Mouse (Mus musculus) regulatory T cell (primary cell): ENCODE results near the gene Nectin2.
"Not testable (repeated sequence)": the region's sequence is repeated elsewhere in the genome, so short reads cannot be mapped to it uniquely, and the experiment has no call there.

Source experiments
- in situ Hi-C: fragments of 300-600 bp; cut with MboI, MseI; formaldehyde crosslinking; loops from one replicate; pipeline ENCODE4 v1.15.1; 2025; ENCODE audit warnings: high pct_unique_total_duplicates

Nectin2 gene

DNA sequence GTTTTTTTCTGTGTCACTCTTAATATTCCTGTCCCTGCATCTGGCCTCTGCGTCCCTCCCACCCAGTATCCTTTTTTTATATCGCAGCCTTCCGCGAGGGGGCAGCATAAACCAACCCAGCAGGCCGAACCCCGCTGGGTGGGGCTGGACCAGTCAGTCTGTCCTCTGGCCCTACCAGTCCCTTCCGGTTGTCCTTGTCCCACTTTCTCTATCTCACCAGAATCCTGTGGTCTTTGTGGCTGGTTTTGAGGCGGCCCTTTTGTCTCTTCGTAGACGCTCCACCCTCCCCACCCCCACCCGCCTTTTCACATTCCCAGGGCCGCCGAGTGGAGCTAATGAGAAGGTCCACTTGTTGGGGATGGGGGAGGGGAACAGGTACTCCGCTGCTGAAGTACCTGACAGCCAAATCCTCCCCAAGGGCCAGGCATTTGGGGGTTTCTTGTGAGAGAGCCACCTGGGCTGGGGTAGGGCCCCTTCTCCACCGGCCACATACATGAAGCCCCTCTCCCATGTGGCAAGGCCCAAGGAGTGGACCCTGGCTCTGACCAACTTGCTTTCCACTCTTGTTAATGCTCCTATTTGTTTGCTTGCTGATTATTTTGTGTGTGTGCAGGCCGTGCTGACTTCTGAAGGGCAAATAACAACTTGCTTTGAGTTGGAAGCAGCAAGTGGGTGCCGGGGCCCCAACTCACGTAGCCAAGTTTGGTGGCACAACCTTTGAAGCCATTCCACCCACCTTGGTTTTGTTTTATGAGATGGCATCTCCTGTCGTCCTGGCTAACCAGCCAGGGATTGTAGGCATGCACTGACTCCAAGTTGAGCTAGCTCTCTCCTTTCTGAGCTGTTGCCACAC is at the start of gene Nectin2:
Nectin2 (minus strand) TSS at position 267 of the 853 bp plus-strand sequence.
- in situ Hi-C loops = no loop called here

DNA sequence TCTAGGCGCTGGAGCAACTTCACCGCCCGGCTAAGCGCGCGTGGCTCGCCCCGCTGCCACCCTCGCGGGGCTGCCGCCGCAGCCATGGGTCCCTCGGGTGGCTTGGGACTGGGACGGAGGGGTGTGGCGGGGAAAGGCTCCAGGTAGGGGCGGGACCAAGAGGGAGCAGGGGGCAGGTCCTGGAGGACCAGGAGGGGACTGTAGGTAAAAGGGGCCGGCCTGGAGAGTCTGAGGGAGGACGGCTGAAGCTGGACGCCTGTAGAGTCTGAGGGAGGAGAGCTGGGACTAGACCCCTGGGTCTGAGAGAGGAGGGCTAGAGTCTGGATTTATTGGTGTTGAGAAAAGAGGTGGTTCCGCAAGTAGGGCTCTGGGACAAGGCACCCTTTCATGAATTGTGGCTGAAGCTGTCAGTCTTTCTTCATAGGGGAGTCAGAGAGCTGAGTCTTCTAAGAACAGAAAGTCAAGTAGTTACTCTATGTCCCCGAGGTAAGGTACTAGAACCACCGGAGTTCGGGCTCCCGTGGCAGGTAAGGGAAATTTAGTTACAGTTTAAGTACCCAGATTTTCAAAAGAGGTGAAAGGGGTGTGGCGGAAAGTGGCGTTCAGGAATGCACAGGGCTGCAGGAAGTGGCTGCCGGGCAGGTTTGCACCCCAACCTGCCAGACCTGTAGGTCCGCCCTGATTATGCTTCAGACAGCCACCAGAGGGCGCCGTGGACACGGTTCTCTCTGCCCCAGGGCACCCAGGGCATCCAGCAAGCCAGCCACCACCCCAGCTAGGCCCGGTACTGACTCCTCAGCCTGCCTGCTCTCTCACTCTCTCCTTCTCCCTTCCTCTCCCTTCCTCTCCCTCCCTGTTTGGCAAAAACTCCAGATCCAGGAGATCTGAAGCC is 46.7 kb upstream of the Nectin2 start, which contains the start of gene Cblc:
Cblc (minus strand) TSS at position 113 of the 892 bp plus-strand sequence.
- in situ Hi-C loops = no loop called here

DNA sequence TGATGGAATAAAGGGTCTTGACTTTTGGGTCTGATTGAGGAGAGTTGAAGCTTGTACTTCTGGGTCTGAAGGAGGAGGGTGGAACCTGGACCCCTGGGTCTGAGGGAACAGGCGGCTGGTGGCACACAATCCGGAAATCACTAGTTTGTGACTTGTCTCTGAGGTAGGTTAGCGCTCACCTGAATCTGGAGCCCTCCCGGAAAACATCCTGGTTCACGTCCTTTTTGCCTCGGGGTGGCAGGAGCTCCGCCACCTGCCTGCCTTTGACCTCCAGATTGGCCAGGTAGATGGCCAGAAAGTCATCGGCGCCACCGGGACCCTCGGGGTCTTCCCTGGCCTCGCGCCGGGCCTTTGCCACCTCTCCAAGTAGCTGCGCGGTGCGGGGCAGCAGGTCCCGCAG is 46.0 kb upstream of the Nectin2 start:
- in situ Hi-C loops = no loop called here

DNA sequence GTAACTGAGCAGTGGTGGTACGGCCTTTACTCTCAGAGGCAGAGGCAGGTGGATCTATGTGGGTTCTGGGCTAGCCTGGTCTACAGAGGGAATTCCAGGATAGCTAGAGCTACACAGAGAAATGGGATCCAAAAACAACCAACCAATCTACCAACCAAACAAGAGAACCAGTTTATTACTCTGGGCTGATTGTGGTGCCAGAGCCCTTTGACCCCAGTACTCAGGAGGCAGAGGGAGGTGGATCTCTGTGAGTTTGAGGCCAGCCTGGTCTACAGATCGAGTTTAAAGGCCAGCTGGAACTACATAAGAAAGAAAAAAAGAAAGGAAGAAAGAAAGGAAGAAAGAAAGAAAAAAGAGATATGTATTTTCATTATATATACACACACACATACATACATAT is 45.0 kb upstream of the Nectin2 start:
- in situ Hi-C loops = no loop called here

DNA sequence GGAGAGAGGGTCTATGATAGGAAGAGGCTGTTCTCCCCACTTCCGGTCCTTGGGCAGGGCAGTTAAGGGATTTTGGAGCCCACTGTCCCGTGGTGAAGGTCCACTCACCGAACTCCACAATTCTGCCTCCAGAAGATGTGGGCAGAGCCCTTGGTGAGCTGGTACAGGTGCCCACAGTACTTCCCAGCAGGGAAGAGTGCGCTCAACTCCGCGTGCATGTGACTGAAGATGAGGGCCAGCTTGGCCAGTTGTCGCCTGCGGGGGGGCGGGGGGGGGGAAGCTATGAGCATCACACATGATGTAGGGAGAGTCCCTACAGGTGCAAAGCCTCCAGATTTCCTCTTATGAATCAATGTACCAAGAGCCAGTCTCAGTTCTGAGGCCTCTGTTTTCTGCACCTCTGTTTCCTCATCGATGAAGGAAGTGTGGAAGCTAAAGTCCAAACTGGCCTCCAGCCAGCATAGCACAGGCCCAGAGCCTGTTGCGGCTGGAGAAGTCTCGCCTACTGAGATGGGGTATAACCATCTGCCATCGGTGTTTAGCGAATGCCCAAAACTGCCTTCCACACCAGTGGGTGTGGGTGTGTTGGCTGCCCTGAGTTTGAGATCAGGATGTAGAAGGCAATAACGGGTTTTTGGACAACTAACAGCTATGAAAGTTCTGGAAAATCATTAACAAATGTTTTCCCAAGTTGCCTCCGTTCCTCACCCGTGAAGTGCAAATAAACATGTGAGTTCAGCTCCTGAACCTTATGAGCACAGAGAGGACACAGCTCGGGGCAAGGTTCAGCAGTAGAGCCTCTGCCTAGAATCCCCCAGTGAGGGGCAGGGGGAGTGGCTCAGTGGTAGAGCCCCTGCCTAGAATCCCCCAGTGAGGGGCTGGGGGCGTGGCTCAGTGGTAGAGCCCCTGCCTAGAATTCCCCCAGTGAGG is 42.7 kb upstream of the Nectin2 start:
- in situ Hi-C loops = no loop called here

DNA sequence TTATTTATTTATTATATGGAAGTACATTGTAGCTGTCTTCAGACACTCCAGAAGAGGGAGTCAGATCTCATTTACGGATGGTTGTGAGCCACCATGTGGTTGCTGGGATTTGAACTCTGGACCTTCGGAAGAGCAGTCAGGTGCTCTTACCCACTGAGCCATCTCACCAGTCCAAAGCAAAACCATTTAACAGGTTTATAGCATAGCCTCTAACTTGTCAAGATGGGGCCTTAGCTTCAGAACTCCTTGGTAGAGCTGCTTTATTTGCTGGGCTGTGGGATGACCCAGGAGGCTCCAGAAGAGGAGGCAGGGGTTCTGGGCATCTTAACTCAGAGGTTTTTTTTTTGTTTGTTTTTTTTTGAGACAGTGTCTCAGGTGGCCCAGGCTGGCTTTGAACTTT is 41.2 kb upstream of the Nectin2 start:
- in situ Hi-C loops = not testable (repeated sequence)

DNA sequence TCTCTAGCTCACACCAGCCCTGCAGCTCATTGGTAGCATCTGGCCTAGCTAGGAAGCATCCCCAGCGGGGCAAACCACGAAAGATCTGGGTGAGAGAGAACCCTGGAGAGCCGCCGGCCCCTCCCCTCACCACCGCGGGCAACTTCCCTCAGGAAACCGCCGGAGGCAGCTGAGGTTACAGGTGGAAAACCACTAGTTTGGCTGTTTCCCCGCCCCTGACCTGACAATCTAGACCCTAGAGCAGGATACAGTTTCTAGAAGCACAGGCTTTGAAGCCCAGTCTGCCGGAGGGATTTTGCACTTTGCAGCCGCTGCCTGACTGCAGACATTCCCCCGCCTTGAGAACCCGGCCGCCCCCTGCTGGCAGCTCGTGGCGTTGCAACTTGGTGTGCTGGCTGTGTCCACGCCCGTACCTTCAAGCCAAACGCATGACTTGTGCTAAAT is 39.6 kb upstream of the Nectin2 start:
- in situ Hi-C loops = no loop called here

DNA sequence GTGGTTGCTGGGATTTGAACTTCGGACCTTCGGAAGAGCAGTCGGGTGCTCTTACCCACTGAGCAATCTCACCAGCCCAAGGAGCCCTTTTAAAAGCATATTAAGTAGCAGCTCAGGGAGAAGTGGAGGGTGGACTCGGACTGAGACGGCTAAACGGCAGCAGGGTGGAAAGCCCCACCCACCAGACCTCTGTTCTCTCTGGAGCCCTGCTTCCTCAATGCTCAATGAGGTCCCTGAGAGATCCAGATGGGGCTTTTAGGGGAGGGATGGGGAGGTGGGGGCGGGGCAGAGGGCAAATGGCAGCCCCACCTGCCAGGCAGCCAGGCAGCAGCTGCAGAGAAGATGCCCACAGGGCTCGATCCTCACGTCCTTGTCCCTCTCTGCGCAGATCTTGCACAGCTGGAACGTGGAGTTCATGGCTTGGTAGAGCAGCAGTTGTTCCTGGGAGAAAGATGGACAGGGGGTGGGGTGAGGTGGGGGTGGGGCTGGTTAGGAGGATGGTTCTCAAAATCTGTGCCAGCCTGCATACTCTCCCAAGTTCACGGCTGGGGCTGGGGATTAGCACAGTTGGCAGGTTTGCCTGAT is 35.7 kb upstream of the Nectin2 start:
- in situ Hi-C loops = no loop called here

DNA sequence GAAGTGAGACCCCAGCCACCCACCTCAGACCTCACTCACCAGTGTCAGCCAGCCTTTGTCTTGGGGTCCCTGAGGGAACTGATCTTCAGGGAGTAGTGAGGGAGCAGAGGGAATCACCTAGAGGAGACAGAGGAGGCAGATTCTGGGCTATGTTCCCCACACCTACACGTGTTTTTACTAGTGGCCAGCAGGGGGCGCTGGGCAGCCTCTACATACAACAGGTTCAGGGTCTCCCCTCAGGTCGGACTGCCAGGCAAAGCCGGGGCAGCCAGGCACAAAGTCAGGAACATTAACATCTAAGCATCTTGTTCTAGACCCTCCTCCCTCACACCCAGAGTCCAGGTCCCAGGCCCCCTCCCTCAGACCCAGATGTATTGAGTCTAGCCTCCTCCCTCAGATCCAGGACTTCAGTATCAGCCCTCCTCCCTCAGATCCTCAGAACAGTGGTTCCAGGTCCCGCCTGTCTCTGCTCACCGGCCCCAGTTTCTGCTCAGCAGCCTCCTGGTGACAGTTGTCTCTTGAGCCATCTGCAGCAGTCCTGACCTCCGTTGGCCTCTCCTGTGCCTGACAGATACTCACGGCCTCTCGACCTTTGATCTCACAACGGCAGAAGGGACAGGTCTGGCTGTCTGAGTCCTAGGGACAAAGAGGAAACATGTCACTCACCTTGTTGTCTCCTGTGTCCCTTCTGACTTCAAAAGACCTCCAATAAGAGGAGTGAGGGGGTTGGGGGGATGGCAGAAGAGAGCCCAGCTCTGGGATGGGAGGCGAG is 34.7 kb upstream of the Nectin2 start:
- in situ Hi-C loops = no loop called here

DNA sequence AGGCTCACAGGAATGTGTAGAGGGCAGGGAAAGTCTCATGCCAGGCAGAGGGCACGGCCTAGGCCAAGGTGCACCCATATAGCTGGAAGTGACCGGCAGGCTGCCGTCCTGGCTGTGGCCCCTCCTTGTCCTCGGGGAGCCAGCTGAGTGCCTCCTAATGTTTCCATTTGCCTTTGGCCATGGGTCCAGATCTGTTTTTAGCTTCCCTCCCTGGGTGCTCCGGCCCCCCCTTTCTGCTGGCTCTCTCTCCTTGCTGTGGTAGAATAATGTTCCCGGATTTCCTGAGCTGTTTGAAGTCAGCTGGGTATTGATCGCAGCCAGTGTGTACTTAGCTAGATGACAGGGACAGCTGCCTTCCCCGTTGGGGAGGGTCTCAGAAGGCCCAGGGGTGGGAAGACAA is 33.3 kb upstream of the Nectin2 start:
- in situ Hi-C loops = no loop called here

DNA sequence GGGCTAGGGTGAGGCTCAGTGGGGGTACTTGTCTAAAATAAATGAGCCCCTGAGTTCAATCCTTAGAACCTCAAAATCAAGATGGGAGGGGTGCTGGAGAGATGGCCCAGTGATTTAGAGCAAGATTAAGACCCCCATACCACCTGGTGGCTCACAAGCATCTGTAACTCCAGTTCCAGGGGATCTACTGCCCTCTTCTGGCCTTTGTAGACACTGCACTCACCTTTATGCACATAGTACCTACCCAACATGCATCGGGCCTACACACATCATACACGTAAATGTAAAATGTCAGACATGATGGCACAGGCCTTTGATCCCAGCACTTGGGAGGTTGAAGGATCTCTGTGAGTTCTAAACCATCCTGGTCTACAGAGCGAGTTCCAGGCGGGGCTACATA is 32.4 kb upstream of the Nectin2 start:
- in situ Hi-C loops = no loop called here

DNA sequence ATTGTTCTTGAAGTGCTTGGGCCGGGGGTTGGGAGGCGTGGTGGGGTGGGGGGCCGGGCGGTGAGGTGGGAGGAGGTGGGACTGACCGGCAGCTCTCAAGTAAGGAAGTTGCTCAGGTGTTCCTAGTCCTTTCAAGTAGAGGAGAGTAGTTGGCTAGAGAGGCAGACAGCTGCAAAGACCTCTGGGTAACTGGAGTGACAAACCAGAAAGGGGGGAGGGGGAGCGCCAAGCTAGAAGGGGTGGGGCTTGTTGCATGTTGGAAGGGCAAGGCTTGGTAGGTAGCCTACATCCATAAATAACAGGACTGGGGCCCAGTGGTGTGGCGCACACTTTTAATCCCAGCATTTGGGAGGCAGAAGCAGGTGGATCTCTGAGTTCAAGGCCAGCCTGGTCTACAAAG is 31.5 kb upstream of the Nectin2 start:
- in situ Hi-C loops = no loop called here

DNA sequence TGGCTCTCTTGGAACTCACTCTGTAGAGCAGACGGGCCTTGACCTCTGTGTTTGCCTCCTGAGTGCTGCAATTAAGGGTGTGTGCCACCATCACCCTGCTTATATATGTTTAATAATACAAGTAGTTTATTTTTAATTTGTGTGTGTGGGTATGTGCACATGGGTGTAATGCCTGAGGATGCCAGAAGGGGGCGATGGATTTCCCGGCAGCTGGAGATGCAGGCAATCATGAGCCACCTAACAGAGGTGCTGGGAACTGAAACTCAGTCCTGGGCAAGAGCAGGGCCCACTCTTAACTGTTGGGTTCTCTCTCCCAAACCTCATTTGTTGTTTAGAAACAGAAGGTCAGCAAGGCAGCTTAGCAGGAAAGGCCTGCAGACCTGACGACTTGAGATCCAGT is 29.6 kb upstream of the Nectin2 start:
- in situ Hi-C loops = no loop called here

DNA sequence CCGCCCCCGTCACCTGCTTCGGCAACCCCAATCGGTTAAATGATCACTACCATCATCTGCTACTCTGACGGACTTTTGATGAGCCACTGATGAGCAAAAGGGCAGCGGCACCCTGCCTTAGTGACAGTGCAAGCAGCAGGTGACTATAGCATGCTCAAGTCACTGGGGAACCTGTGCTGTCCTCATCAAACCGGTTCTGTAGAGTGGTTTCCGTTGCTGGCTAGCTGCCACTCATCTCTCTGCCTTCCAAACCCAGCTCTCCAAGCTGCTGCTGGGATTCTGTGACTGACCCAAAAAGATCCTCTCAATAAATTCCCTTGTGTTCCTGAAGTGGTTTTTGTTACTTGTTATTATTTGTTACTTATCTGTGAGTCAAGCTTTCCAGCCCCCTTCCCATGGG is 28.4 kb upstream of the Nectin2 start:
- in situ Hi-C loops = no loop called here

DNA sequence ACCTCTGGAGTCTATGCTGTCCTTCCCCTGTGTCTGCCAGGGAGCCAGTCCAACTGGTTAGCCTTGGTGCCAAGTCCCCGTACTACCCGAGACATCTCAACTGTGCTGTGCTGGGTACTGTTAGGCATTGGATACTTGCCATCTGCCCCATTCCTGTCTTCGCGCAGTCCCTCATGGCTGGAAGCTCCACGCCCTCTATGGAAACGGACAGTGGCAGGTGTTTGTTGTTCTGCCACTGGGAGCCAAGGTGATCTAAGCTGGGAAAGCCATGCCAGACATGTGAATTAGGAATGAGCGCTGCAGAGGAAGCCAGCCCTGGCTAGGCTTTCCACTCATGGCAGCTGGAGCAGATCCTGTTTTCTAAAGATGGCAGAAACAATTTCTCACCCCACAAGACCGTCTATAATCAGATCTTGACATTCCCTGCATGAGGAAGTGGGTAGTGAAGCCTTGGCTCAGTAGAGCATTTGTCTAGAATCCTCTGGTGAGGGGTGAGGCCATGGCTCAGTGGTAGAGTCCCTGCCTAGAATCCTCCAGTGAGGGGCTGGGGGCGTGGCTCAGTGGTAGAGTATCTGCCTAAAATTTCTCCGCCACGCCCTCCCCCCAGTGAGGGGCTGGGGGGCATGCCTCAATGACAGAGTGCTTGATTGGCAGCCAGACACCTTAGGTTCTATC is 26.9 kb upstream of the Nectin2 start:
- in situ Hi-C loops = no loop called here

DNA sequence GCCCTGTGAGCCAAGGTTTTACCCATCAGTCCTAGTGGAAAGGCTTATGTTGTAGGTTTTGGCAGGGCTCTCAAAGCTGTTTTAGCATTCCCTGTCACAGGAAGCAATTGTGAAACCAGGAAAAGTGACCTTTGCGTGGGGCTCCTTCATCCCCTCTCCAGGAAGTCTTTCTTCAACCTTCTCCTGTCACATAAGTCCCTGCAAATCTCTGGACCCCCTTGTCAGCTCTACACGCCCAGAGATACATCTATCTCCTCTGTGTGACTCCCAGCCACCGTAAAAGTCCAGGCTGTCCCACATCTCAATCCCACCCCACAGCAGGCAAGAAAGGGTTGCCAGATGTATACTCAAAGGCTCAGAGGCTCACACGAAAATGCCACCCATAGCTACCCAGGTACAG is 21.4 kb upstream of the Nectin2 start:
- in situ Hi-C loops = no loop called here

DNA sequence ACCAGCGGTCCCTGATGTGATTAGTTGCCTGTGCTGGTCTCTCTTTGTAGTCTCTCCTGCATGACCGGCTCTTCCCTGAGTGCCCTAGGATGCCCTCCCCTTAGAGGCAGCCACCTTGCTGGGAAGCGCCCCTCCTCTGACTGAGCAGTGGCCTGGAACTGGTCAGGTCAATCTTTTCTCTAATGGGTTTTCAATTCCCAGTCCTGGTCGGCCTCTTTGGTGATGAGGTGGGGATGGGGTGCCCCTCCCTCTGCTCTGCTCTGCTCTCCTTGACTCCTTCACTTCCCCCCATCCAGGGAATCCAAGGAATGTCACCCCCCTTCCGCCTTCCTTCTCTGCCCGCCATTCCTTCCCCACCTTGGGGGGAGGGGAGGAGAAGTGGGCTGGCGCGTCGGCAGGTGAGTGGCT is 20.7 kb upstream of the Nectin2 start, which contains the start of gene Bcam:
Bcam (minus strand) TSS at position 33 of the 408 bp plus-strand sequence.
- in situ Hi-C loops = no loop called here

DNA sequence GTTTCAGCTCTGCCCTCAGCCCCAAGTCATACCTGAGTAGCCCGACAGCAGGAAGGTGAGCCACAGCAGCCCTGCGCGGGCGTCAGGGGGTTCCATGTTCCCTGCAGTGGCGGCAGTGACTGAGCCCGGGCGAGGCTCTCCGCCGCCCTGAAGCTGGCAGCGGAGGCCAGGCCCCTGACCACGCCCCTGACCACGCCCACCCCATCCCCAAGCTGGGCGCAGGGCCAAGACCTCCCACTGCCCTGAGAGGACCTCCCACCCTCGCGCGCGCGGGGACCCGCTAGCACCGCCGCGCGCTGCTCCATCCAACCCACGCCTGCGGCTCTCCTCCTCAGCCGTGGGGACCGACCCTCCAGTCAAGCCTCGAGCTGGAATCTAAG is 20.1 kb upstream of the Nectin2 start:
- in situ Hi-C loops = no loop called here
